Mouse (Mus musculus) embryonic fibroblast, embryonic 13.5 days (primary cell): ENCODE data around the gene Ngfr.

ENCODE experiments used
- CTCF ChIP-seq: IDR thresholded peaks from 2 replicates; pipeline ENCODE4 v1.5.1; 2011; ENCODE audit warnings: mild to moderate bottlenecking, control low read depth, low read length, moderate library complexity, borderline replicate concordance; ENCODE audit not compliant: insufficient read depth
- POLR2A ChIP-seq: IDR thresholded peaks from 2 replicates; pipeline ENCODE4 v1.6.1; 2011; ENCODE audit warnings: low read depth, mild to moderate bottlenecking, control low read depth, low read length, moderate library complexity

GRCm38 (mm10) chr11:95631301-95631700 is 43.8 kb upstream of the Ngfr start:
- no peak for TF ChIP-seq POLR2A
- TF ChIP-seq CTCF = no peak
